Mouse (Mus musculus): ENCODE measurements around the gene Nr6a1. TPM values are rescaled to one million over a fixed set of nuclear protein-coding genes. Genes with fewer than 3 reads are reported as not detected.

Nr6a1 gene
- total and polyA plus RNA-seq, 3 experiments = 5.6 to 6.1 (median 5.8) TPM

DNA sequence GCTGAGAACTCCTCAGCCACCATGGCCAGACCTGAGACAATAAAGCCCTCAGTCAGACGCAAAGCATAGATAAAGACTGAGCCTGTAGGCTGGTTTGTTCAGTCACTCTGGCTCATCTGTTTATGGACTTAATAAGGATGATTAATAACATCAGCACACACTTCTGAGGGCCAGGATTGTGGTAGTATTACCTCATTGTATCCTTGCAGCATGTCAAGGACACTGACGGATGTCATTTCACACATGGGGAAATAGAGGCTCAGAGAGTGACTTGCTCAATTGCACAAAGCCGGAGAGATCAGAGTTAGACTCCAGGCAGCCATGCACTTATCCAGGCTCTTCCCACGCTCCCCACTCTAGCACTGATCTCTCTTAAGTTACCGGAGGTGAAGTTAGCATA is 228.9 kb downstream of the Nr6a1 start:
- no peaks in the 10 kb centered on the region for H3K9me3 ChIP-seq (replicated peaks; ENCODE audit: low read length)
- H3K9ac ChIP-seq (ENCODE audit: insufficient read depth, low read depth) = no peak overlapping the region
- H3K36me3 ChIP-seq (replicated peaks in 1 of 2; ENCODE audit: control insufficient read depth in 1 of 2, insufficient read depth in 1 of 2, low read length in 1 of 2) = no peaks in the 10 kb centered on the region
- DNase-seq (ENCODE audit: extremely low read depth) = no peak
- TF ChIP-seq UBTF (IDR thresholded peaks at IDR 0.05; ENCODE audit: low read depth, low read length) (no peak), MEF2A (IDR thresholded peaks at IDR 0.05; ENCODE audit: borderline replicate concordance, low read depth, low read length) (no peak), CHD2 (IDR thresholded peaks at IDR 0.05; ENCODE audit: low read length) (no peak), NELFE (IDR thresholded peaks at IDR 0.05; ENCODE audit: low read depth, low read length) (no peak), GABPA (IDR thresholded peaks at IDR 0.05; ENCODE audit: insufficient replicate concordance, low read depth, low read length) (no peak), JUN (IDR thresholded peaks at IDR 0.05; ENCODE audit: insufficient read depth, low read depth, low read length) (no peak), SIN3A (IDR thresholded peaks at IDR 0.05; ENCODE audit: low read length) (no peak), USF1 (IDR thresholded peaks at IDR 0.05; ENCODE audit: low read depth, low read length) (no peak), TBP (conservative IDR thresholded peaks at IDR 0.05; ENCODE audit: low read depth, low read length) (no peak)
- H3K27me3 ChIP-seq (replicated peaks) = peaks cover 49% of the 10 kb centered on the region
- no peak overlapping the region for H3K27ac ChIP-seq (ENCODE audit: insufficient read depth, low read depth)
- H3K4me3 ChIP-seq (replicated peaks in 1 of 3; ENCODE audit: low read depth in 2 of 3, low read length in 2 of 3, poor library complexity in 1 of 3) = no peak overlapping the region
- in situ Hi-C loops (cut with MboI; ENCODE audit: low pct_ligation_motif_present, low pct_unique_long_range_greater_than_20kb, low sequenced_read_pairs) = no loop called here
- dilution Hi-C loops (cut with MboI; ENCODE audit: extremely low pct_ligation_motif_present, extremely low pct_unique_long_range_greater_than_20kb, low sequenced_read_pairs) = no loop called here
- no peak overlapping the region for H3K4me2 ChIP-seq (ENCODE audit: insufficient read depth, low read depth, poor library complexity, severe bottlenecking)
- no peaks in the 10 kb centered on the region for H3K4me1 ChIP-seq (ENCODE audit: control insufficient read depth in 1 of 2, insufficient read depth in 2 of 2)
- no peaks in the 10 kb centered on the region for H3K79me2 ChIP-seq (replicated peaks; ENCODE audit: control insufficient read depth, extremely low read depth, insufficient read depth, poor library complexity, severe bottlenecking)

- DNase-seq (ENCODE audit: extremely low read depth) = no peak
- no peaks in the 10 kb centered on the region for H3K79me2 ChIP-seq (replicated peaks; ENCODE audit: control insufficient read depth, extremely low read depth, insufficient read depth, poor library complexity, severe bottlenecking)
- no peak overlapping the region for H3K27ac ChIP-seq (ENCODE audit: insufficient read depth, low read depth)
- H3K36me3 ChIP-seq (replicated peaks in 1 of 2; ENCODE audit: control insufficient read depth in 1 of 2, insufficient read depth in 1 of 2, low read length in 1 of 2) = no peaks in the 10 kb centered on the region
- in situ Hi-C loops (cut with MboI; ENCODE audit: low pct_ligation_motif_present, low pct_unique_long_range_greater_than_20kb, low sequenced_read_pairs) = no loop called here
- dilution Hi-C loops (cut with MboI; ENCODE audit: extremely low pct_ligation_motif_present, extremely low pct_unique_long_range_greater_than_20kb, low sequenced_read_pairs) = no loop called here
- TF ChIP-seq BHLHE40 (IDR thresholded peaks at IDR 0.05; ENCODE audit: low read depth, low read length) = no peak
- no peak for TF ChIP-seq PAX5 (IDR thresholded peaks at IDR 0.05; ENCODE audit: low read length)
- peaks cover 51% of the 10 kb centered on the region for H3K27me3 ChIP-seq (replicated peaks)
- no peak overlapping the region for H3K9ac ChIP-seq (ENCODE audit: insufficient read depth, low read depth)
- H3K4me2 ChIP-seq (ENCODE audit: insufficient read depth, low read depth, poor library complexity, severe bottlenecking) = no peak overlapping the region
- no peaks in the 10 kb centered on the region for H3K4me1 ChIP-seq (ENCODE audit: control insufficient read depth in 1 of 2, insufficient read depth in 2 of 2)
- no peak overlapping the region for H3K4me3 ChIP-seq (replicated peaks in 1 of 3; ENCODE audit: low read depth in 2 of 3, low read length in 2 of 3, poor library complexity in 1 of 3)
- no peaks in the 10 kb centered on the region for H3K9me3 ChIP-seq (replicated peaks; ENCODE audit: low read length)
Observed at GRCm38 (mm10) chr2:38697128-38698120, 230.1 kb downstream of the Nr6a1 start.

DNA sequence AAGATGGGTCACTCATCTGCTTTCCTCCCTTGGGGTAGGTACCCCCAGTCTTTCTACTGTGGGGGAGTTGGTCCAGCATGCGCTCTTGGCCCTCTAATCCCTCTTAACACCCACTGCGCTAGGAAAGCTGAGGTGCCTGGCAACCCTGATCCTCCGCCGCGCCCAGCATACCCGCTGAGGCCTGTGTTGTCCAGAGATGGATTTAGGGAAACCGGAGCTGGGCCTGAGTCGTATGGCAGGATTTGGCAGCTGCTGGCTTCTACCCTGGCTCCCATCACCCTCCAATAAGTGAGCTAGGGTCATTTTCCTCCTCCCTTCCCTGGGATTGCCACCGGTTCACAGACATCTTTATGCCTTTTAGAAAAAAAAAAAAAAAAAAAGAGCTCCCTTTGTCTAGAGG is 231.7 kb downstream of the Nr6a1 start:
- dilution Hi-C loops (cut with MboI; ENCODE audit: extremely low pct_ligation_motif_present, extremely low pct_unique_long_range_greater_than_20kb, low sequenced_read_pairs) (no loop called here), in situ Hi-C loops (cut with MboI; ENCODE audit: low pct_ligation_motif_present, low pct_unique_long_range_greater_than_20kb, low sequenced_read_pairs) (no loop called here)
- peaks cover 57% of the 10 kb centered on the region for H3K27me3 ChIP-seq (replicated peaks)
- H3K79me2 ChIP-seq (replicated peaks; ENCODE audit: control insufficient read depth, extremely low read depth, insufficient read depth, poor library complexity, severe bottlenecking) = no peaks in the 10 kb centered on the region
- no peak overlapping the region for H3K9ac ChIP-seq (ENCODE audit: insufficient read depth, low read depth)
- no peaks in the 10 kb centered on the region for H3K4me1 ChIP-seq (ENCODE audit: control insufficient read depth in 1 of 2, insufficient read depth in 2 of 2)
- TF ChIP-seq POLR2A (IDR thresholded peaks at IDR 0.05; ENCODE audit: low read depth, low read length) = no peak
- TF ChIP-seq TBP (conservative IDR thresholded peaks at IDR 0.05; ENCODE audit: low read depth, low read length) = no peak
- no peak for TF ChIP-seq TCF12 (IDR thresholded peaks at IDR 0.05; ENCODE audit: low read depth, low read length)
- TF ChIP-seq MEF2A (IDR thresholded peaks at IDR 0.05; ENCODE audit: borderline replicate concordance, low read depth, low read length) = no peak
- no peak for TF ChIP-seq BHLHE40 (IDR thresholded peaks at IDR 0.05; ENCODE audit: low read depth, low read length)
- no peak for TF ChIP-seq NRF1 (IDR thresholded peaks at IDR 0.05; ENCODE audit: low read depth, low read length)
- no peak for TF ChIP-seq UBTF (IDR thresholded peaks at IDR 0.05; ENCODE audit: low read depth, low read length)
- no peak overlapping the region for H3K4me2 ChIP-seq (ENCODE audit: insufficient read depth, low read depth, poor library complexity, severe bottlenecking)
- DNase-seq (ENCODE audit: extremely low read depth) = no peak
- no peak overlapping the region for H3K27ac ChIP-seq (ENCODE audit: insufficient read depth, low read depth)
- H3K36me3 ChIP-seq (replicated peaks in 1 of 2; ENCODE audit: control insufficient read depth in 1 of 2, insufficient read depth in 1 of 2, low read length in 1 of 2) = no peaks in the 10 kb centered on the region
- no peak overlapping the region for H3K4me3 ChIP-seq (replicated peaks in 1 of 3; ENCODE audit: low read depth in 2 of 3, low read length in 2 of 3, poor library complexity in 1 of 3)
- no peaks in the 10 kb centered on the region for H3K9me3 ChIP-seq (replicated peaks; ENCODE audit: low read length)
